Mouse (Mus musculus) megakaryocyte, embryonic 14.5 days (primary cell): ENCODE results near the gene Prrc2a.

ENCODE experiments used
- FLI1 ChIP-seq: IDR thresholded peaks from 2 replicates; pipeline ENCODE4 v1.6.1; 2012; ENCODE audit warnings: low read length, inconsistent platforms, mixed read lengths
- GATA1 ChIP-seq: IDR thresholded peaks from 3 replicates; pipeline ENCODE4 v1.6.1; 2012; ENCODE audit warnings: mixed read lengths, low read length, inconsistent platforms, borderline replicate concordance

DNA sequence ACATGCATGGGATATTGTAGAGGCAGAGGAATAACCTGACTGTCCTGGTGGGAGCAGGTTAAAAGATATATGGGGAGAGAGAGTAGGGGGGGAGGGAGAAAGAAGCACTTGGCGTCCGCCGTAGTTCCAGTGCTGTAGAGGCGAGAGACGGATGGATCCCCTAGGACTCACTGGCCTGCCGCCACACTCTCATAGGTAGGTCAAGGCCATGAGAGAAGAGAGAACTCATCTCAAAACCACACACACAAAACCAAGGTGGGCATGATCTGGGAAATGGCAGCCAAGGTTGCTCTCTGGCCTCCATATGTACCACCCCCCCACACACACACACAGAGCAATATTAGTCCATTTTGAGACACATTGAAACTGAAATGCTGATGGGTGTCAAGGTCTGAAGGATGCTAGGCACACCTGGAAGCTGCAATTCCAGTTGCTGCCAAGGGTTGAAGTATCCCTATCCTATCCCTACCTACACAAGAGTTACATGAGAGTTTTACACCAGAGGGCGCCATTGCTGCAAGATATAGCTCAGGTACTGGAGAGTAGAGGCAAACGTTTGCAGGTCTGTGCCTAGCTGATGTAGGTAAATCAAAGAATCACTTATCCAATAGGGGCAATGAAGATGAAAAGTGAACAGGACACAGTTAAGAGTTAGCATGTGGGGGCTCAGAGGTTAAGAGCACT, 1.8 kb upstream of the Prrc2a start:
- no peak for TF ChIP-seq GATA1
- no peak for TF ChIP-seq FLI1
